Mouse (Mus musculus): ENCODE data around the gene Fap. TPM values are rescaled to one million over a fixed set of nuclear protein-coding genes. Genes with fewer than 3 reads are reported as not detected.

Gene Fap
- polyA plus RNA-seq, 1 experiment = 0.27 TPM

DNA sequence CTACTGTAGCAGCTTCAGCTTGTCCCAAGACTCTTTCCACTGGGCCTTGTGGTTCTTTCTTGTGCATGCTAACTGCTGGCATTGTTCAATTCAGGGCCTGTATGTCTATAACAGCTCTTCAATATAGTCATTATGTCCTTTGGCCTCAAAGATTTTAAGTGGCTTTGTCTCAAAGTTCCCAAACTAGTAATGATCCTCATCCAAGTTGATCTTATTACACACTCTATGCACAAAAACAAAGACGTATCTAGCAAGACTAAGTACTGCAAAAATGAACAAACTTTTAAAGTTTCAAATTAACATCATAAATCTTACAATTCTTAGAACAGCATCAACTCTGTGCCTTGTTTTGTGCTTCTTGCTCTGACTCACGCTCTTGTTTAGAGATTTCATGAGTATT, 20.6 kb upstream of the Fap start:
- Histone ChIP-seq H3K4me3 (ENCODE audit: low read depth, low read length) (no peak overlapping the region), H3K4me1 (ENCODE audit: control insufficient read depth, insufficient read depth, insufficient read length, low read length) (peaks cover 7% of the 10 kb centered on the region; the same call in 1 of the 2 replicates), H3K36me3 (ENCODE audit: control insufficient read depth, insufficient read depth, low read length) (peaks cover 20% of the 10 kb centered on the region), H3K27ac (ENCODE audit: insufficient read depth, low read depth, low read length) (no peak overlapping the region), H3K27me3 (ENCODE audit: control insufficient read depth, insufficient read depth, low read length) (no peaks in the 10 kb centered on the region)
- no peak for TF ChIP-seq POLR2A (IDR thresholded peaks at IDR 0.05; ENCODE audit: low read depth, low read length)
- TF ChIP-seq CTCF (IDR thresholded peaks at IDR 0.05; ENCODE audit: extremely low read depth, insufficient read length, insufficient replicate concordance, low read depth, low read length) = no peak
- 89% methylated on average over 2 of the region's 2 CpGs for WGBS

DNA sequence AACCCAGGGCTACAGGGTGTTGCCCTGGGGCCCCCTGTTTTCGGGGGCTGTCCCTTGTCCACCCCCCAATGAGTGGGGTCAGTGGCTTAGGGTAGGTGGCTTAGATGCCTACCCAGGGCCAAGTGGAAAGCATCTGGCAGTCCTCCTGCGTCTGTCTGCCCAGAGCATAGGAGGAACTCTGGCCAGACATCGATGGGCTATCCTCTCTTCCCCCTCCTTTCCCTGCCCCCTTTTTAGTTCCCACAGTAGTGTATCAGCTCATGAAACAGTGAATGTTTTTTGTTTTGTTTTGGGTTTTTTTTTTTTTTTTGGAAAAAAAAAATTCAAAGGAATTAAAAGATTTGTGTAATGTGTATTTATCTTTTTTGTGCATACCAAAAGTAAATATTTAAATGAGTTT, 17.7 kb upstream of the Fap start:
- H3K4me3 ChIP-seq (ENCODE audit: low read depth, low read length) = no peak overlapping the region
- no peaks in the 10 kb centered on the region for H3K27me3 ChIP-seq (ENCODE audit: control insufficient read depth, insufficient read depth, low read length)
- H3K4me1 ChIP-seq (ENCODE audit: control insufficient read depth, insufficient read depth, insufficient read length, low read length) = peaks cover 9% of the 10 kb centered on the region; the same call in 1 of the 2 replicates
- H3K36me3 ChIP-seq (ENCODE audit: control insufficient read depth, insufficient read depth, low read length) = peaks cover 5% of the 10 kb centered on the region
- no peak for TF ChIP-seq POLR2A (IDR thresholded peaks at IDR 0.05; ENCODE audit: low read depth, low read length)
- whole genome bisulfite sequencing = 80% methylated on average over 3 of the region's 3 CpGs
- H3K27ac ChIP-seq (ENCODE audit: insufficient read depth, low read depth, low read length) = no peak overlapping the region

- Histone ChIP-seq H3K4me1 (ENCODE audit: control insufficient read depth, insufficient read depth, insufficient read length, low read length) (peaks cover 9% of the 10 kb centered on the region; the same call in 1 of the 2 replicates), H3K4me3 (ENCODE audit: low read depth, low read length) (no peak overlapping the region), H3K27me3 (ENCODE audit: control insufficient read depth, insufficient read depth, low read length) (no peaks in the 10 kb centered on the region), H3K36me3 (ENCODE audit: control insufficient read depth, insufficient read depth, low read length) (peaks cover 2% of the 10 kb centered on the region), H3K27ac (ENCODE audit: insufficient read depth, low read depth, low read length) (peak overlapping the region; percentile 68; the same call in 1 of the 2 replicates)
- TF ChIP-seq CTCF (IDR thresholded peaks at IDR 0.05; ENCODE audit: extremely low read depth, insufficient read length, insufficient replicate concordance, low read depth, low read length) (no peak), POLR2A (IDR thresholded peaks at IDR 0.05; ENCODE audit: low read depth, low read length) (no peak)
- WGBS = 22% methylated on average over 4 of the region's 4 CpGs
These were observed 15.5 kb upstream of the Fap start for GRCm38 (mm10) chr2:62589333-62589732.

DNA sequence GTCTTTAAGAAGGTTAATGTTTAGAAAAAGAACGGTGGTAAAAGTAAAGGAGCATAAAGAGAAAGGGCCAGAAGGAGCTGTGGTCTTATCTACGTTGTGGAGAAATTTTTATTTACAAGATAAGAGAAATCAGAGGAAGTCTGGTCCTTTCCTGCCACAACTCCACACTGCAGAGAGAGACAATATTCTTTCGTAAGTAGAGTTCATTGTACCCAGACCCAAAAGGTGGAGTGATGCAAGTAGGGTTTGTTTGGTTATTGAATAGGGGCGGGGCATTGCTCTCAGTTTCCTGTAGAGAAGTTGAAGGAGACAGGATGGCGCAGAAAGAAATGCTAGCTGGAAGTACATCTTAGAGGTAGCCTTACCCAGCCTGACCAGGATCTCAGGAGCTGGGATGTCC, 11.9 kb upstream of the Fap start:
- Histone ChIP-seq H3K4me3 (ENCODE audit: low read depth, low read length) (no peak overlapping the region), H3K27ac (ENCODE audit: insufficient read depth, low read depth, low read length) (no peak overlapping the region), H3K36me3 (ENCODE audit: control insufficient read depth, insufficient read depth, low read length) (no peaks in the 10 kb centered on the region), H3K27me3 (ENCODE audit: control insufficient read depth, insufficient read depth, low read length) (no peaks in the 10 kb centered on the region), H3K4me1 (ENCODE audit: control insufficient read depth, insufficient read depth, insufficient read length, low read length) (peaks cover 9% of the 10 kb centered on the region; the same call in 1 of the 2 replicates)
- 45% methylated on average over 5 of the region's 5 CpGs for WGBS
- TF ChIP-seq POLR2A (IDR thresholded peaks at IDR 0.05; ENCODE audit: low read depth, low read length) (no peak), CTCF (IDR thresholded peaks at IDR 0.05; ENCODE audit: extremely low read depth, insufficient read length, insufficient replicate concordance, low read depth, low read length) (no peak)

- Histone ChIP-seq H3K36me3 (ENCODE audit: control insufficient read depth, insufficient read depth, low read length) (no peaks in the 10 kb centered on the region), H3K4me3 (ENCODE audit: low read depth, low read length) (no peak overlapping the region), H3K27me3 (ENCODE audit: control insufficient read depth, insufficient read depth, low read length) (no peaks in the 10 kb centered on the region), H3K4me1 (ENCODE audit: control insufficient read depth, insufficient read depth, insufficient read length, low read length) (no peaks in the 10 kb centered on the region), H3K27ac (ENCODE audit: insufficient read depth, low read depth, low read length) (no peak overlapping the region)
- WGBS = 64% methylated on average over 3 of the region's 3 CpGs
- TF ChIP-seq POLR2A (IDR thresholded peaks at IDR 0.05; ENCODE audit: low read depth, low read length) (no peak), CTCF (IDR thresholded peaks at IDR 0.05; ENCODE audit: extremely low read depth, insufficient read length, insufficient replicate concordance, low read depth, low read length) (no peak)
These were observed 1.1 kb upstream of the Fap start for GRCm38 (mm10) chr2:62574962-62575361.

- H3K4me1 ChIP-seq (ENCODE audit: control insufficient read depth, insufficient read depth, insufficient read length, low read length) = no peaks in the 10 kb centered on the region
- no peak overlapping the region for H3K4me3 ChIP-seq (ENCODE audit: low read depth, low read length)
- H3K36me3 ChIP-seq (ENCODE audit: control insufficient read depth, insufficient read depth, low read length) = no peaks in the 10 kb centered on the region
- TF ChIP-seq POLR2A (IDR thresholded peaks at IDR 0.05; ENCODE audit: low read depth, low read length) = no peak
- TF ChIP-seq CTCF (IDR thresholded peaks at IDR 0.05; ENCODE audit: extremely low read depth, insufficient read length, insufficient replicate concordance, low read depth, low read length) = no peak
- 75% methylated on average over 7 of the region's 7 CpGs for WGBS
- H3K27ac ChIP-seq (ENCODE audit: insufficient read depth, low read depth, low read length) = no peak overlapping the region
- no peaks in the 10 kb centered on the region for H3K27me3 ChIP-seq (ENCODE audit: control insufficient read depth, insufficient read depth, low read length)
These were observed 375 bp upstream of the Fap start for GRCm38 (mm10) chr2:62574250-62574649.

GRCm38 (mm10) chr2:62573099-62573752, 649 bp downstream of the Fap start:
- Histone ChIP-seq H3K4me1 (ENCODE audit: control insufficient read depth, insufficient read depth, insufficient read length, low read length) (no peaks in the 10 kb centered on the region), H3K27ac (ENCODE audit: insufficient read depth, low read depth, low read length) (no peak overlapping the region), H3K27me3 (ENCODE audit: control insufficient read depth, insufficient read depth, low read length) (no peaks in the 10 kb centered on the region), H3K4me3 (ENCODE audit: low read depth, low read length) (no peak overlapping the region), H3K36me3 (ENCODE audit: control insufficient read depth, insufficient read depth, low read length) (no peaks in the 10 kb centered on the region)
- no peak for TF ChIP-seq POLR2A (IDR thresholded peaks at IDR 0.05; ENCODE audit: low read depth, low read length)
- TF ChIP-seq CTCF (IDR thresholded peaks at IDR 0.05; ENCODE audit: extremely low read depth, insufficient read length, insufficient replicate concordance, low read depth, low read length) = no peak
- WGBS = 81% methylated on average over 10 of the region's 10 CpGs
